Mouse (Mus musculus): ENCODE results near the gene Cux2.

GRCm38 (mm10) chr5:121916813-121917212 is 133.1 kb downstream of the Cux2 start:
- no peak for TF ChIP-seq CTCF (IDR thresholded peaks at IDR 0.05; ENCODE audit: extremely low read depth, insufficient read depth, insufficient read length, insufficient replicate concordance)
- no peak for TF ChIP-seq POLR2A (IDR thresholded peaks at IDR 0.05; ENCODE audit: low read depth, low read length)

All from spleen, adult 2 months (tissue).